Mouse (Mus musculus) mouse embryonic stem cell (cell line): ENCODE measurements around the gene Gsta4.
"Not testable (repeated sequence)": the region's sequence is repeated elsewhere in the genome, so short reads cannot be mapped to it uniquely, and the experiment has no call there.

Experiments used
- in situ Hi-C, 2 experiments: fragments of 300-500 bp; cut with MboI; formaldehyde crosslinking; loops; 1 replicate in 1 of 2; 3 replicates in 1 of 2; pipeline ENCODE4 v1.14.3; 2019 to 2020; ENCODE audit warnings: low sequenced_read_pairs in 2 of 2, low pct_unique_long_range_greater_than_20kb in 1 of 2, mixed read lengths in 1 of 2; ENCODE audit not compliant: unreplicated experiment in 1 of 2

The Gsta4 gene

GRCm38 (mm10) chr9:78182474-78182873, at the start of gene Gsta4:
Gene Gsta4, plus strand, starts transcription at chr9:78182774.
- in situ Hi-C loops, result not testable (repeated sequence)

GRCm38 (mm10) chr9:78135658-78136057, 46.9 kb upstream of the Gsta4 start:
- in situ Hi-C loops, result no loop called here

GRCm38 (mm10) chr9:78138044-78138676, 44.4 kb upstream of the Gsta4 start:
- in situ Hi-C loops, result no loop called here

GRCm38 (mm10) chr9:78139463-78139862, 43.1 kb upstream of the Gsta4 start:
- in situ Hi-C loops, result no loop called here

GRCm38 (mm10) chr9:78146099-78146498, 36.5 kb upstream of the Gsta4 start:
- in situ Hi-C loops, result no loop called here

- in situ Hi-C loops, result no loop called here
These were observed 35.9 kb upstream of the Gsta4 start for GRCm38 (mm10) chr9:78146627-78147026.

- in situ Hi-C loops, result no loop called here
These were observed 34.4 kb upstream of the Gsta4 start for GRCm38 (mm10) chr9:78148149-78148548.

GRCm38 (mm10) chr9:78149770-78150169, 32.8 kb upstream of the Gsta4 start:
- in situ Hi-C loops, result not testable (repeated sequence)

GRCm38 (mm10) chr9:78154211-78154977, 28.2 kb upstream of the Gsta4 start:
- in situ Hi-C loops, result no loop called here

- in situ Hi-C loops, result loop anchor here in 1 of 2 experiments (5.0 kb wide), 1 partner anchor 40 kb away; no protein-coding TSS in a partner anchor
These were observed 25.4 kb upstream of the Gsta4 start for GRCm38 (mm10) chr9:78157221-78157620.

GRCm38 (mm10) chr9:78163291-78163690, 19.3 kb upstream of the Gsta4 start:
- in situ Hi-C loops, result no loop called here

- in situ Hi-C loops, result loop anchor here in 1 of 2 experiments (5.0 kb wide), 1 partner anchor 47 kb away; no protein-coding TSS in a partner anchor
These were observed 17.8 kb upstream of the Gsta4 start for GRCm38 (mm10) chr9:78164741-78165140.

- in situ Hi-C loops, result loop anchor here in 1 of 2 experiments (5.0 kb wide), 1 partner anchor 48 kb away; no protein-coding TSS in a partner anchor
These were observed 17.1 kb upstream of the Gsta4 start for GRCm38 (mm10) chr9:78165454-78165853.

GRCm38 (mm10) chr9:78166694-78167452, 15.7 kb upstream of the Gsta4 start:
- in situ Hi-C loops, result loop anchor here in 1 of 2 experiments (5.0 kb wide), 1 partner anchor 50 kb away; no protein-coding TSS in a partner anchor

GRCm38 (mm10) chr9:78167453-78167969, 15.1 kb upstream of the Gsta4 start:
- in situ Hi-C loops, result loop anchor here in 1 of 2 experiments (5.0 kb wide), 1 partner anchor 50 kb away; no protein-coding TSS in a partner anchor

GRCm38 (mm10) chr9:78168864-78169263, 13.7 kb upstream of the Gsta4 start:
- in situ Hi-C loops, result loop anchor here in 1 of 2 experiments (5.0 kb wide), 1 partner anchor 52 kb away; no protein-coding TSS in a partner anchor

- in situ Hi-C loops, result no loop called here
These were observed 8.6 kb upstream of the Gsta4 start for GRCm38 (mm10) chr9:78174016-78174415.

GRCm38 (mm10) chr9:78174925-78175276, 7.7 kb upstream of the Gsta4 start:
- in situ Hi-C loops, result not testable (repeated sequence)
